ENCODE assay signal across 27 mouse cellular contexts in the genomic region with DNA sequence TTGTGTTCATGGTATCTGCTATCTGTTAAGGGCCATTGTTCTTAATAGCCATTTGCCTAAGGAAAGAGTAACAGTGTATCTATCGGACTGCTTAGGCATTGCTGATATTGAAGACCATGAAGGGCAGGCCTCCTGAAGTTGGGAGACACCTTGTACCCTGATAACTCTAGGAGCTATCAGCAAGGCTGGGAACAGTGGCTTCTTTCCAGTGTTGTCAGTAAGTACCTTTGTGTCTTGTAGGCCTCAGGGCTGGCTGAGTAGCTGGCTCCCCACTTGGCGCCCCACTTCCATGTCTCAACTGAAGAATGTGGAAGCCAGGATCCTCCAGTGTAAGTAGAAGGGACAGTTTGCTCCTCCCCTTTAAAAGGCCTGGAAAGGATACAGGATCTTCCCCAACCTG. TPM values are rescaled to one million over a fixed set of nuclear protein-coding genes. Genes with fewer than 3 reads are reported as not detected.
DNase-seq lines count a peak whose midpoint lies in the region; ATAC-seq lines count a peak whose summit lies in the region.
"Had no signal": no experiment of that assay in that cellular context is flagged by ENCODE, and none has a peak within 500 bp of the region (broad histone marks: within the 10 kb centered on the region; RNA-seq: fewer than 3 reads in every experiment).

No protein-coding gene starts in this region.

- H3K27ac ChIP-seq in heart, embryonic 10.5 days = no peak overlapping the region
- H3K27ac ChIP-seq in liver, embryonic 11.5 days (ENCODE audit: low read depth, low read length) = no peak overlapping the region
- no peak overlapping the region for H3K27ac ChIP-seq in limb, embryonic 10.5 days
- H3K27ac ChIP-seq: embryonic facial prominence, embryonic 10.5 days; embryonic facial prominence, embryonic 12.5 days; forebrain, embryonic 13.5 days had no signal

- ATAC-seq in liver, embryonic 11.5 days (replicated peaks; ENCODE audit: low FRiP score) = no peak
- ATAC-seq: activated CD4-positive, CD25-positive, alpha-beta regulatory T cell, adult 4 months; CD4-positive, CD25-positive, alpha-beta regulatory T cell, adult 4 months; forebrain, embryonic 13.5 days; Patski had no signal

- H3K9me3 ChIP-seq in heart, embryonic 10.5 days = no peaks in the 10 kb centered on the region
- no peaks in the 10 kb centered on the region for H3K9me3 ChIP-seq in liver, embryonic 11.5 days (ENCODE audit: control insufficient read depth, low read length)
- H3K9me3 ChIP-seq in limb, embryonic 10.5 days (replicated peaks) = no peaks in the 10 kb centered on the region
- H3K9me3 ChIP-seq: embryonic facial prominence, embryonic 10.5 days; embryonic facial prominence, embryonic 12.5 days; forebrain, embryonic 13.5 days; G1E had no signal

- H3K9ac ChIP-seq in liver, embryonic 11.5 days (ENCODE audit: low read depth, low read length) = no peak overlapping the region
- H3K9ac ChIP-seq: embryonic facial prominence, embryonic 12.5 days; forebrain, embryonic 13.5 days had no signal

- H3K4me3 ChIP-seq in heart, embryonic 10.5 days = no peak overlapping the region
- H3K4me3 ChIP-seq in liver, embryonic 11.5 days (ENCODE audit: low read depth, low read length) = no peak overlapping the region
- H3K4me3 ChIP-seq in limb, embryonic 10.5 days = no peak overlapping the region
- H3K4me3 ChIP-seq: embryonic facial prominence, embryonic 10.5 days; embryonic facial prominence, embryonic 12.5 days; forebrain, embryonic 13.5 days had no signal

- H3K36me3 ChIP-seq in heart, embryonic 10.5 days = peaks cover 20% of the 10 kb centered on the region
- peaks cover 3% of the 10 kb centered on the region; the same call in 1 of the 2 replicates for H3K36me3 ChIP-seq in liver, embryonic 11.5 days (ENCODE audit: control insufficient read depth, insufficient read depth, low read length)
- peaks cover 21% of the 10 kb centered on the region for H3K36me3 ChIP-seq in limb, embryonic 10.5 days

- peaks cover 50% of the 10 kb centered on the region for H3K4me1 ChIP-seq in heart, embryonic 10.5 days
- H3K4me1 ChIP-seq in liver, embryonic 11.5 days (replicated peaks; ENCODE audit: control insufficient read depth, insufficient read depth, low read length) = peaks cover 16% of the 10 kb centered on the region
- H3K4me1 ChIP-seq in limb, embryonic 10.5 days = peaks cover 22% of the 10 kb centered on the region

- H3K27me3 ChIP-seq in heart, embryonic 10.5 days (ENCODE audit: insufficient read depth, poor library complexity, severe bottlenecking) = no peaks in the 10 kb centered on the region
- H3K27me3 ChIP-seq in liver, embryonic 11.5 days (replicated peaks; ENCODE audit: control insufficient read depth, insufficient read depth, low read length) = no peaks in the 10 kb centered on the region
- no peaks in the 10 kb centered on the region for H3K27me3 ChIP-seq in limb, embryonic 10.5 days (ENCODE audit: low read depth, poor library complexity, severe bottlenecking)
- H3K27me3 ChIP-seq: CH12.LX; embryonic facial prominence, embryonic 12.5 days; Patski had no signal

- peak; percentile 70 for DNase-seq in heart, embryonic 10.5 days (ENCODE audit: low spot score)
- no peak for DNase-seq in heart, adult 11 months
- peak; percentile 28 for DNase-seq in liver, embryonic 11.5 days (ENCODE audit: low spot score)
- DNase-seq in liver = no peak
- peak; percentile 80 for DNase-seq in testis, postnatal 14 days (ENCODE audit: low spot score)
- no peak for DNase-seq in testis, postnatal 10 days (ENCODE audit: low spot score)
- peak; percentile 19 for DNase-seq in limb, embryonic 10.5 days (ENCODE audit: low spot score)
- DNase-seq in urinary bladder, postnatal 25 days (ENCODE audit: low spot score) = no peak
- DNase-seq: adrenal gland, adult 8-10 months; adrenal gland, postnatal 14 days; adrenal gland, postnatal 36 days; B cell, adult 2 months; cerebellum, adult 11-12 months; cerebellum, adult 2 months; cerebellum, adult 9-10 months; cerebellum, postnatal 10 days; cerebellum, postnatal 25 days had no signal

- 78% methylated on average over 2 of the region's 2 CpGs for WGBS in heart, embryonic 10.5 days
- WGBS in liver, embryonic 11.5 days = 91% methylated on average over 2 of the region's 2 CpGs
- WGBS in limb, embryonic 10.5 days = 98% methylated on average over 2 of the region's 2 CpGs

- no peak overlapping the region for H3K4me2 ChIP-seq in liver, embryonic 11.5 days
- H3K4me2 ChIP-seq: forebrain, embryonic 13.5 days had no signal

RNA-seq across cellular contexts. Expression of a gene that starts 7.4 kb away (rescaled TPM):
- polyA plus RNA-seq in heart, embryonic 10.5 days (2016; fragmentation: Nextera tagmentation; extraction: Ambion mirVana) = 66.0 and 89.0 TPM in 2 replicates
- 27.6 and 28.2 TPM in 2 replicates for polyA plus RNA-seq in liver, embryonic 11.5 days (2014; fragmentation: Nextera tagmentation; extraction: Ambion mirVana)
- polyA plus RNA-seq in limb, embryonic 10.5 days (2016; fragmentation: Nextera tagmentation; extraction: Ambion mirVana) = 32.2 and 37.7 TPM in 2 replicates

RNA-seq across cellular contexts. Expression of a gene that starts 7.5 kb away (rescaled TPM):
- 298 and 356 TPM in 2 replicates for polyA plus RNA-seq in heart, embryonic 10.5 days (2016; fragmentation: Nextera tagmentation; extraction: Ambion mirVana)
- polyA plus RNA-seq in liver, embryonic 11.5 days (2014; fragmentation: Nextera tagmentation; extraction: Ambion mirVana) = 309 and 312 TPM in 2 replicates
- polyA plus RNA-seq in limb, embryonic 10.5 days (2016; fragmentation: Nextera tagmentation; extraction: Ambion mirVana) = 234 and 239 TPM in 2 replicates

RNA-seq across cellular contexts. Expression of a gene that starts 23.4 kb away (rescaled TPM):
- 0.08 TPM in 1 of 2 replicates, not detected in the other for polyA plus RNA-seq in heart, embryonic 10.5 days (2016; fragmentation: Nextera tagmentation; extraction: Ambion mirVana)
- polyA plus RNA-seq in liver, embryonic 11.5 days (2014; fragmentation: Nextera tagmentation; extraction: Ambion mirVana) = not detected in 2 replicates
- not detected in 2 replicates for polyA plus RNA-seq in limb, embryonic 10.5 days (2016; fragmentation: Nextera tagmentation; extraction: Ambion mirVana)
- polyA plus RNA-seq: cerebellum, adult 2 months; cortical plate, adult 2 months; embryonic facial prominence, embryonic 10.5 days; embryonic facial prominence, embryonic 12.5 days; forebrain, embryonic 11.5 days; forebrain, embryonic 13.5 days; G1E had no signal

Comparison
In these comparisons a context has a peak if more than half of its experiments do, and no peak if none do; other contexts are left out.
1. DNase-seq: peak in heart, embryonic 10.5 days (single experiment), liver, embryonic 11.5 days (single experiment), testis, postnatal 14 days (single experiment) and limb, embryonic 10.5 days (single experiment); none in heart, adult 11 months (single experiment), liver (single experiment), testis, postnatal 10 days (single experiment) and urinary bladder, postnatal 25 days (single experiment).